Mouse (Mus musculus) E14TG2a.4 (cell line): ENCODE measurements around the gene Zbtb43.

Experiments used
- CTCF ChIP-seq: conservative IDR thresholded peaks from 2 replicates; pipeline ENCODE4 v1.5.1; 2014; ENCODE audit warnings: low read length
- NANOG ChIP-seq: IDR thresholded peaks from 2 replicates; pipeline ENCODE4 v1.6.1; 2014; ENCODE audit warnings: borderline replicate concordance, low read length, mixed read lengths

- TF ChIP-seq CTCF (no peak), NANOG (no peak)
Observed at GRCm38 (mm10) chr2:33445741-33446140, 22.6 kb downstream of the Zbtb43 start.
